Mouse (Mus musculus) small intestine, adult 2 months (tissue): ENCODE measurements around the gene Etv4. TPM values are rescaled to one million over a fixed set of nuclear protein-coding genes. Genes with fewer than 3 reads are reported as not detected.

ENCODE experiments used
- H3K27ac ChIP-seq: fragments of 200-500 bp; 2 replicates; pipeline ENCODE4 v1.5.1; 2012; ENCODE audit warnings: low read depth, low read length, control low read depth, inconsistent platforms; ENCODE audit not compliant: insufficient read depth
- H3K27me3 ChIP-seq: fragments of 200-500 bp; 2 replicates; pipeline ENCODE4 v1.6.1; 2012; ENCODE audit warnings: mild to moderate bottlenecking, moderate library complexity, low read length, inconsistent platforms; ENCODE audit not compliant: control insufficient read depth, insufficient read depth
- H3K36me3 ChIP-seq: fragments of 200-500 bp; 2 replicates; pipeline ENCODE4 v1.6.1; 2012; ENCODE audit warnings: mild to moderate bottlenecking, low read length, control low read depth, inconsistent platforms; ENCODE audit not compliant: control insufficient read depth, insufficient read depth
- H3K4me1 ChIP-seq: fragments of 200-500 bp; 2 replicates; pipeline ENCODE4 v1.6.1; 2012; ENCODE audit warnings: low read length, inconsistent platforms, mixed read lengths; ENCODE audit not compliant: control insufficient read depth, insufficient read depth, insufficient read length
- H3K4me3 ChIP-seq: fragments of 200-500 bp; 2 replicates; pipeline ENCODE4 v1.5.1; 2012; ENCODE audit warnings: low read depth, mild to moderate bottlenecking, control low read depth, inconsistent platforms, low read length, moderate library complexity
- CTCF ChIP-seq: fragments of 200-500 bp; IDR thresholded peaks from 2 replicates; pipeline ENCODE4 v1.5.1; 2012; ENCODE audit warnings: low read depth, mild to moderate bottlenecking, control low read depth, inconsistent platforms, low read length, moderate library complexity, mixed read lengths; ENCODE audit not compliant: insufficient replicate concordance, insufficient read length; ENCODE audit errors: extremely low read depth
- POLR2A ChIP-seq: fragments of 200-500 bp; IDR thresholded peaks from 2 replicates; pipeline ENCODE4 v1.6.1; 2012; ENCODE audit warnings: low read depth, mild to moderate bottlenecking, control low read depth, inconsistent platforms, low read length, moderate library complexity
- WGBS: fragments of 180-500 bp; shearing (Covaris S2); methylation state at CpG from one replicate; pipeline ENCODE4 v1.1.7; 2018; 5-methylcytosine and 5-hydroxymethylcytosine counted together
- polyA plus RNA-seq: library from polyadenylated mRNA; depleted of rRNA; stranded (reverse); fragments of >200 nt; gene quantifications from 2 replicates; pipeline ENCODE4 v1.2.3, GENCODE M21; 2012

The Etv4 gene
- polyA plus RNA-seq, 1 experiment = 0.95 TPM

GRCm38 (mm10) chr11:101815103-101816085 lies 30.2 kb upstream of the Etv4 start:
- H3K27me3 ChIP-seq = peaks cover 3% of the 10 kb centered on the region; the same call in 1 of the 2 replicates
- no peaks in the 10 kb centered on the region for H3K4me1 ChIP-seq
- TF ChIP-seq CTCF = no peak
- TF ChIP-seq POLR2A = no peak
- H3K36me3 ChIP-seq = no peaks in the 10 kb centered on the region
- H3K27ac ChIP-seq = no peak overlapping the region
- WGBS = 24% methylated on average over 22 of the region's 22 CpGs
- no peak overlapping the region for H3K4me3 ChIP-seq

- peaks cover 3% of the 10 kb centered on the region; the same call in 1 of the 2 replicates for H3K27me3 ChIP-seq
- WGBS = 36% methylated on average over 23 of the region's 23 CpGs
- no peak overlapping the region for H3K27ac ChIP-seq
- TF ChIP-seq CTCF = peak; percentile 97
- TF ChIP-seq POLR2A = no peak
- no peaks in the 10 kb centered on the region for H3K4me1 ChIP-seq
- H3K4me3 ChIP-seq = no peak overlapping the region
- no peaks in the 10 kb centered on the region for H3K36me3 ChIP-seq
These were observed 29.4 kb upstream of the Etv4 start for GRCm38 (mm10) chr11:101814375-101815102.

DNA sequence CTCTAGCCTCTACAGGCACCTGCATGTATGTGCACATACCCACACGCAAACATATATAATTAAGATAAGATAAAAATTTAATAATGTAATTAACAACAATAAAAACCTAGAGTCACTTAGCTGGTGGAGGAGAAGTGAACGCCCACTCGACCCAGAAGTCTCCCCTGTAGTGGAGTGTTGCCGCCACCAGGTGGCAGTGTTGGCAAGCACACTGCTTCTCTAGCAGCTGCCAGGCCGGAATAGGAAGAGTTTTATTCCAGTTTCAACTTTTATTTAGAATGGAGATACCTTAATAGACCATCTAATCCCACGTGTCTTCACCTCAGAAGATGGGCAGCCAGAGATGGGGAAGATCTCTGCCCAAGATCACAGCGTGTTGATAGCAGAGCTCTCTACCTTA lies 28.1 kb upstream of the Etv4 start:
- 2% methylated on average over 7 of the region's 7 CpGs for WGBS
- Histone ChIP-seq H3K4me1 (no peaks in the 10 kb centered on the region), H3K27ac (no peak overlapping the region), H3K4me3 (no peak overlapping the region), H3K36me3 (no peaks in the 10 kb centered on the region), H3K27me3 (peaks cover 3% of the 10 kb centered on the region; the same call in 1 of the 2 replicates)
- TF ChIP-seq POLR2A (no peak), CTCF (peak; percentile 98)

GRCm38 (mm10) chr11:101809060-101809828 lies 24.1 kb upstream of the Etv4 start:
- Histone ChIP-seq H3K36me3 (no peaks in the 10 kb centered on the region), H3K27me3 (peaks cover 3% of the 10 kb centered on the region; the same call in 1 of the 2 replicates), H3K4me1 (no peaks in the 10 kb centered on the region), H3K4me3 (no peak overlapping the region), H3K27ac (no peak overlapping the region)
- TF ChIP-seq CTCF (no peak), POLR2A (no peak)
- WGBS = 14% methylated on average over 15 of the region's 15 CpGs

GRCm38 (mm10) chr11:101807266-101807665 lies 22.1 kb upstream of the Etv4 start:
- TF ChIP-seq CTCF (no peak), POLR2A (no peak)
- Histone ChIP-seq H3K4me1 (no peaks in the 10 kb centered on the region), H3K27me3 (no peaks in the 10 kb centered on the region; the same call in 1 of the 2 replicates), H3K27ac (no peak overlapping the region), H3K4me3 (no peak overlapping the region), H3K36me3 (no peaks in the 10 kb centered on the region)
- 92% methylated on average over 10 of the region's 10 CpGs for WGBS

DNA sequence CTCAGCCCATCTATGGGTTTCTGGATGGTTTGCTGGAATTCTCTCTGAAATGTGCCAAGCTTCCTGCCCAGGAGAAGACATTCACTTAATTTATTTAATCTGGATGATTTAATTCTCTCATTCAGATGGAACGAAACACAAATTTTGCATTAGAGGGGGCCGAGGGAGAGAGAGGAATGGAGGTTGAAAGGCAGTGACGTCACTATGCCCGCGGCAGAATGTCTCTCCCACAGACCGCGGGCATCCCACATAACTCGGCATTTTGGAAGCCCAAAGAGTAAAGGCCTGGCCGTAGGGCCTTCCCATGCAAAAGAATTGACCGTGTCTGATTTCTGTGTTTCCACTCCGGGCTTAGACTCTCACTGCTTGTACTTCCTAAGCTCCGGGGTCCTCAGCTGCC lies 21.6 kb upstream of the Etv4 start:
- WGBS = 83% methylated on average over 12 of the region's 12 CpGs
- Histone ChIP-seq H3K4me3 (no peak overlapping the region), H3K27ac (no peak overlapping the region), H3K36me3 (no peaks in the 10 kb centered on the region), H3K4me1 (no peaks in the 10 kb centered on the region), H3K27me3 (no peaks in the 10 kb centered on the region; the same call in 1 of the 2 replicates)
- TF ChIP-seq POLR2A (no peak), CTCF (no peak)
